Mouse (Mus musculus): ENCODE results near the gene Kat8. TPM values are rescaled to one million over a fixed set of nuclear protein-coding genes. Genes with fewer than 3 reads are reported as not detected.
A peak's percentile ranks its signal among the peaks of the same experiment; 100 is the strongest.
"Not testable (repeated sequence)": the region's sequence is repeated elsewhere in the genome, so short reads cannot be mapped to it uniquely, and the experiment has no call there.

Kat8 gene
- polyA plus RNA-seq, 1 experiment from 2014 or later = 47.3 TPM

GRCm38 (mm10) chr7:127935028-127935722 is 22.9 kb downstream of the Kat8 start:
- Histone ChIP-seq H3K4me2 (peak overlapping the region; percentile 78), H3K9ac (peak overlapping the region; percentile 81), H3K4me3 (peak overlapping the region; percentile 91), H3K27me3 (peaks cover 2% of the 10 kb centered on the region; the same call in 1 of the 2 replicates), H3K4me1 (replicated peaks) (peaks cover 20% of the 10 kb centered on the region), H3K27ac (replicated peaks) (peak overlapping the region; percentile 91), H3K9me3 (no peaks in the 10 kb centered on the region), H3K36me3 (no peaks in the 10 kb centered on the region)
- 6% methylated on average over 32 of the region's 32 CpGs for WGBS
- peak; percentile 96 for ATAC-seq (ENCODE audit: low FRiP score, low read depth)

- H3K4me3 ChIP-seq = peak overlapping the region; percentile 91
- no peaks in the 10 kb centered on the region for H3K9me3 ChIP-seq
- peak overlapping the region; percentile 78 for H3K4me2 ChIP-seq
- H3K36me3 ChIP-seq = no peaks in the 10 kb centered on the region
- H3K4me1 ChIP-seq (replicated peaks) = peaks cover 20% of the 10 kb centered on the region
- peaks cover 2% of the 10 kb centered on the region; the same call in 1 of the 2 replicates for H3K27me3 ChIP-seq
- peak overlapping the region; percentile 81 for H3K9ac ChIP-seq
- peak overlapping the region; percentile 91 for H3K27ac ChIP-seq (replicated peaks)
- peak; percentile 83 for ATAC-seq (ENCODE audit: low FRiP score, low read depth)
- WGBS = under 1% methylated on average over 38 of the region's 38 CpGs
These were observed 23.4 kb downstream of the Kat8 start for GRCm38 (mm10) chr7:127935748-127936159.

GRCm38 (mm10) chr7:127936216-127936884 is 24.0 kb downstream of the Kat8 start:
- peak; percentile 9; the same call in 1 of the 2 replicates for ATAC-seq (ENCODE audit: low FRiP score, low read depth)
- peak overlapping the region; percentile 78 for H3K4me2 ChIP-seq

GRCm38 (mm10) chr7:127942097-127942496 is 29.8 kb downstream of the Kat8 start:
- peaks cover 24% of the 10 kb centered on the region; the same call in 1 of the 2 replicates for H3K27me3 ChIP-seq

More at GRCm38 (mm10) chr7:127936216-127936884, 24.0 kb downstream of the Kat8 start:
- H3K27ac ChIP-seq (replicated peaks) = peak overlapping the region; percentile 91
- peaks cover 20% of the 10 kb centered on the region for H3K4me1 ChIP-seq (replicated peaks)
- peak overlapping the region; percentile 91 for H3K4me3 ChIP-seq
- peak overlapping the region; percentile 81 for H3K9ac ChIP-seq
- H3K27me3 ChIP-seq = no peaks in the 10 kb centered on the region
- 60% methylated on average over 18 of the region's 18 CpGs for WGBS
- no peaks in the 10 kb centered on the region for H3K36me3 ChIP-seq
- H3K9me3 ChIP-seq = no peaks in the 10 kb centered on the region

GRCm38 (mm10) chr7:127944614-127945013 is 32.3 kb downstream of the Kat8 start:
- 11% methylated on average over 23 of the region's 23 CpGs for WGBS
- Histone ChIP-seq H3K9me3 (no peaks in the 10 kb centered on the region), H3K27me3 (peaks cover 24% of the 10 kb centered on the region; the same call in 1 of the 2 replicates), H3K4me3 (no peak overlapping the region), H3K4me2 (no peak overlapping the region), H3K36me3 (no peaks in the 10 kb centered on the region), H3K27ac (replicated peaks) (no peak overlapping the region), H3K4me1 (replicated peaks) (no peaks in the 10 kb centered on the region), H3K9ac (no peak overlapping the region)
- no peak for ATAC-seq (ENCODE audit: low FRiP score, low read depth)

More at GRCm38 (mm10) chr7:127942097-127942496, 29.8 kb downstream of the Kat8 start:
- not testable (repeated sequence) for H3K9ac ChIP-seq; H3K4me1 ChIP-seq (replicated peaks); H3K4me3 ChIP-seq; H3K4me2 ChIP-seq; H3K9me3 ChIP-seq; ATAC-seq (ENCODE audit: low FRiP score, low read depth); H3K27ac ChIP-seq (replicated peaks); H3K36me3 ChIP-seq
- 48% methylated on average over 2 of the region's 2 CpGs for WGBS

GRCm38 (mm10) chr7:127946470-127947023 is 34.2 kb downstream of the Kat8 start, which contains the start of gene Prss36:
Gene Prss36, minus strand, starts transcription at chr7:127946725.
- Histone ChIP-seq H3K9me3 (no peaks in the 10 kb centered on the region), H3K27me3 (peaks cover 24% of the 10 kb centered on the region; the same call in 1 of the 2 replicates), H3K4me2 (no peak within 1 kb of the TSS), H3K36me3 (no peaks in the 10 kb centered on the region), H3K27ac (replicated peaks) (no peak within 1 kb of the TSS), H3K4me3 (no peak within 1 kb of the TSS), H3K9ac (no peak within 1 kb of the TSS), H3K4me1 (replicated peaks) (no peaks in the 10 kb centered on the region)
- ATAC-seq (ENCODE audit: low FRiP score, low read depth) = no peak
- 82% methylated on average over 6 of the region's 6 CpGs for WGBS

GRCm38 (mm10) chr7:127952864-127953581 is 40.7 kb downstream of the Kat8 start:
- Histone ChIP-seq H3K4me2 (no peak overlapping the region), H3K9ac (no peak overlapping the region), H3K36me3 (no peaks in the 10 kb centered on the region), H3K27me3 (no peaks in the 10 kb centered on the region), H3K9me3 (no peaks in the 10 kb centered on the region), H3K4me1 (replicated peaks) (no peaks in the 10 kb centered on the region), H3K4me3 (no peak overlapping the region), H3K27ac (replicated peaks) (no peak overlapping the region)
- no peak for ATAC-seq (ENCODE audit: low FRiP score, low read depth)
- 44% methylated on average over 13 of the region's 13 CpGs for WGBS

- H3K27me3 ChIP-seq = no peaks in the 10 kb centered on the region
- no peaks in the 10 kb centered on the region for H3K36me3 ChIP-seq
- no peaks in the 10 kb centered on the region for H3K9me3 ChIP-seq
- H3K4me3 ChIP-seq = no peak overlapping the region
- H3K9ac ChIP-seq = no peak overlapping the region
- no peaks in the 10 kb centered on the region for H3K4me1 ChIP-seq (replicated peaks)
- ATAC-seq (ENCODE audit: low FRiP score, low read depth) = no peak
- no peak overlapping the region for H3K4me2 ChIP-seq
- 66% methylated on average over 5 of the region's 5 CpGs for WGBS
- no peak overlapping the region for H3K27ac ChIP-seq (replicated peaks)
These were observed 47.0 kb downstream of the Kat8 start for GRCm38 (mm10) chr7:127959364-127959763.

- Histone ChIP-seq H3K27me3 (no peaks in the 10 kb centered on the region), H3K36me3 (peaks cover 16% of the 10 kb centered on the region), H3K9ac (peak overlapping the region; percentile 100), H3K4me2 (peak overlapping the region; percentile 69), H3K9me3 (no peaks in the 10 kb centered on the region), H3K4me1 (replicated peaks) (peaks cover 25% of the 10 kb centered on the region), H3K4me3 (peak overlapping the region; percentile 99), H3K27ac (replicated peaks) (peak overlapping the region; percentile 99)
- 11% methylated on average over 10 of the region's 10 CpGs for WGBS
- ATAC-seq (ENCODE audit: low FRiP score, low read depth) = peak; percentile 21
These were observed 54.1 kb downstream of the Kat8 start for GRCm38 (mm10) chr7:127966371-127966918.

GRCm38 (mm10) chr7:127967004-127967921 is 54.9 kb downstream of the Kat8 start, which contains the start of gene Fus:
Gene Fus, plus strand, starts transcription at chr7:127967457.
- H3K4me1 ChIP-seq (replicated peaks) = peaks cover 25% of the 10 kb centered on the region
- peak within 1 kb of the TSS; percentile 99 for H3K4me3 ChIP-seq
- peaks cover 24% of the 10 kb centered on the region for H3K36me3 ChIP-seq
- H3K27me3 ChIP-seq = no peaks in the 10 kb centered on the region
- H3K27ac ChIP-seq (replicated peaks) = peak within 1 kb of the TSS; percentile 99
- under 1% methylated on average over 86 of the region's 92 CpGs for WGBS
- peak within 1 kb of the TSS; percentile 78 for H3K4me2 ChIP-seq
- peak; percentile 95 for ATAC-seq (ENCODE audit: low FRiP score, low read depth)
- H3K9ac ChIP-seq = peak within 1 kb of the TSS; percentile 100
- H3K9me3 ChIP-seq = no peaks in the 10 kb centered on the region

All from hindbrain, embryonic 15.5 days (tissue).